Mouse (Mus musculus) layer of hippocampus, adult 9-11 months (tissue): Measurements from ENCODE around the gene Ncf2.

Experiments
- DNase-seq: peaks from one replicate; pipeline ENCODE4 v3.0.0; 2022

The Ncf2 gene

GRCm38 (mm10) chr1:152796683-152797263, 3.2 kb upstream of the Ncf2 start:
- DNase-seq = no peak

- DNase-seq = no peak
Observed at GRCm38 (mm10) chr1:152798125-152798524, 1.9 kb upstream of the Ncf2 start.

GRCm38 (mm10) chr1:152800633-152801176, 711 bp downstream of the Ncf2 start:
- no peak for DNase-seq

DNA sequence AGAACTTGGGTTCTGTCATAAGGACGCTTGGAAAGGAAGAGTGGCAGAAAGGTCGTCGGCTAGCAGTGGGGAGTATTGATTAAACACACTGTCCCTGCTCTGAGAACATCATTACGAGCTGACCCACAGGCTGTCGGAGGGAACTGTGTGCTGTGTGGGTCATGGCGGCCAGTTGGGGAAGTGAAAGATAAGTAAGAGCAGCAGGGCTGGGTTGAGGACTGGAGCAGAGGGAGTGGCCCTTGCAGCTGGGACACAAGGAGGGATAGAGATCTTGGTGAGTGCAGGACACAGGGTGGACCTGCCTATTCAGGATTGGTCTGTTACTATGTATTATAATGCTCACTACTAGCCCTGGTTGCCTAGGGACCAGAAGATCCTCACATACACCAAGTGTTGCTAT, 4.9 kb downstream of the Ncf2 start:
- no peak for DNase-seq

- DNase-seq = peak; percentile 74
Observed at GRCm38 (mm10) chr1:152807619-152808391, 7.8 kb downstream of the Ncf2 start.

DNA sequence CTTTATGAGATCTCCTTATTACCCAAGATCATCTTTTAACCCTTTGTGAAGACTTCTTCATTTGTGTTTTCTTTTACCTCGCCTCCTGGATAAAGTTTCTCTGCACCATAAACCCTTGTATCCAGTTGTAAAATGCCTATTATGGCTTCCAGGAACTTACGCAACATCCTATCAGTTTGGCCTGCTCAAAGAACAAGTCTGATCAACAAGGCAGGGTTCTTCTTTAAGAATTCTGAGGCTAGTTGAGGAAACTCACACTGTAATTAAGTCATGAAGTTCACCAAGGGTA, 8.3 kb downstream of the Ncf2 start:
- no peak for DNase-seq

DNA sequence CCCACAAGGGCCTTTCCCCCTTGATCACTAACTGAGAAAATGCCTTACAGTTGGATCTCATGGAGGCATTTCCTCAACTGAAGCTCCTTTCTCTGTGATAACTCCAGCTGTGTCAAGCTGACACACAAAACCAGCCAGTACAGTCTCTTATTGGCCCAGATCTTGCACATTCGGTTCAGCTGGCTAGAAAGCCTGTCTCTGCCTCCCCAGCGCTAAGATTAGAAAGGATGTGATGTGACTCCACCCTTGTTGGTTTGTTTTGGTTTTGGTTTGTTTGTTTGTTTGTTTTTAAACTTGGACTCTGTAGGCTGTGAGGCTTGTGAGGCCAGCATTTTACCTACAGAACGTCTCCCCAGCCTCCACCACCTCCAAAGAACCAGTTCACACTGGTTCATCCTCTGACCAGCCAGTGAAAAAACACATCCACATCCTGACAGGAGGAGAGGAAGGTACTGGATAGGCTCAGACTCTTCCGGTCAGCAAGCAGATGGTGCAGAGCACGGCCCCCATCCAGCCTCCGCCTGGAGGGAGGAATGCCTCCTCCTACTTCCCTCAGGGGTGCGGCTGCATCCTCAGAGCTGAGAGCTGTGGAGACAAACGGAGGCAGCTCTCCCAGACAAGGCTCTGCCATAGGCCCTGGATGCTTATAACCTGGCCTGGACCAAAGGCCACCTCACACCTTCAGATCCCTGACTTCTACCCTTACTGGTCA, 9.7 kb downstream of the Ncf2 start:
- DNase-seq = no peak

GRCm38 (mm10) chr1:152810533-152811439, 10.8 kb downstream of the Ncf2 start:
- no peak for DNase-seq

- no peak for DNase-seq
Observed at GRCm38 (mm10) chr1:152815265-152815701, 15.3 kb downstream of the Ncf2 start.

DNA sequence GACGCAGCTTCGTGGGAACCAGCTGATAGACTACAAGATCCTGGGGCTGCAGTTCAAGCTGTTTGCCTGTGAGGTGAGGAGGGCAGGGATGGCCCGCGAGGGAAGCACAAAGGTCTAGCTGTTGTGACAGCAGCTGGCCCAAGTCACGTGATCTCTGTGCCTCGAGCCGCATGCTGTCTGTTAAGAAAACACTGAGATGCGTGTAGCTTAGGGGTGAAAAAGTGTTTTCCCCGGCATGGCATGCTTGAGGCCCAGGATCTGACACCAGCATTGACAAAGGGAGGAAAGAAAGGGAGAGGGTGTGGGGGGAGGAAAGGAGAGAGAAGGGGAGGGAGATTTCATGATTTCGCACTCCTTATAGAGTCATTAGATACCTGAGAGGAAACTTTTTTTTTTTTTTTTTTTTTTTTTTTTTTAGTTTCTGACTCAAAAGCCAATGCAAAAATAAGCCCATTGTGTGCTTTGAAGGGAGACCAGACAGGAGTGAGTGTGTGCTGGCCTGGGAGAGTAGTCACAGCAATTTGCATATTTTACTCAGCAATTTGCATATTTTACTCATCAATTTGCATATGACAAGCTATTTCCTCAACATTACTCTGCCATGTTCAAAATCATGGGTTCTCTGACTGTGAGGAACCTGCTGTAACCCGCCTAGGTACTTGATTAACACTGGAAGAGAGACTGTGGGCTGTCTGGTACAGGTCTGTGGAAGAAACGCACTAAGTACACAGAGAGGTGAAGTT, 17.2 kb downstream of the Ncf2 start:
- DNase-seq = no peak

DNA sequence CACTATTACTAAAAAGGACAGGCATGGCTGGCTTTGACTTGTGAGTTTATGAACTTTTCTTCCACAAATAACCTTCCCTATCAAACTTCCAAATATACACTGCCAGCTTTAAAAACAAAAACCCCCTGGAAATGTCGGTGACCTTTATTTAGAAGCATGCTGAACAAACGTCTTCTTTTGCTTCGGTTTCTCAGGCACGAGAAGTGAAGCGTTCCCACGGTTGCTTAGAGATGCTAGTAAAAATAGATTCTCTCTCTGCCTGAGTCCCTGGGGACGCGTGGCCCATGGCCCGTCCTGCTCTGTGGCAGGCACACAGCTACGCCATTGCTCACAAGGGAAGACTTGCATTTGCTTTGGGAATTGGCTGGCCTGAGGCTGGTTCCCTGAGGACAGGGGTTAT, 17.8 kb downstream of the Ncf2 start:
- DNase-seq = no peak

DNA sequence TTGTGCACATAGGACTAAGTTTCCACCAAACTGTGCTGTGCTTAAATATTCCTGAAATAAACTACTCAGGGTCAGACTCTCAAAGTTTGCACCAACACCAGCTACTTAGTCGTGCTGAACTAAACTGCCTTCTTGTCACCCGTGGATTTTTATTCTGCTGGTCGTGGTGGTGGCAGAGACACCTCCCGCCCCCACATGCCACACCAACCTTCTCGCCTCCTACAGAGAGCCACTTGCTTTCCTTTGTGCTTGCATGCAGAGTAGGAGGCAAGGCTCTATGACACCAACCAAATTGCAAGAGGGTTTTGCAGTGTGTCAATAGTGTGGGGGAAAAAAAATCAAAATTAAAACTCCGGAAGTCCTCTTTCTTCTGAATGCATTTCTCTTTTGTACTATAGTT, 19.6 kb downstream of the Ncf2 start:
- no peak for DNase-seq

GRCm38 (mm10) chr1:152820911-152821695, 21.1 kb downstream of the Ncf2 start:
- DNase-seq = no peak

DNA sequence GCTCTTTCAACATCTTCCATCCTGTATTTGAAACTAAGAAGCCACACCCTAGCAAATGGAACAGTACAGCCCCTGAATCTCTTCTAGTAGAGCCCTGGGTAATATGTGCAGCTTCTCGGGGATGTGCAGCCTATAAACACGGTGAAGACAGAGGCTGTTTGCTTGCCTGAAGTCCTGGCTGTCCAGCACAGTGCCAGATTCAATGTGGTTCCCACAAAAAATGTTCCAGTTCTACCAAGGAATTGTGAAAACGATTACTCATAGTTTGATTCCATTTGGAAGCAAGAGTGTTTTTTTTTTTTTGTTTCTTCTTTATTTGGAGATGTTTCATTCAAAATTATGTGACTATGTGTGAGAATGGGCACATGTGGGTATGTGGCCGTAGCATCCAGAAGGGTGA, 21.8 kb downstream of the Ncf2 start:
- no peak for DNase-seq

- DNase-seq = no peak
Observed at GRCm38 (mm10) chr1:152824206-152824605, 24.2 kb downstream of the Ncf2 start.

- DNase-seq = no peak
Observed at GRCm38 (mm10) chr1:152826446-152826845, 26.5 kb downstream of the Ncf2 start.

GRCm38 (mm10) chr1:152828168-152828567, 28.2 kb downstream of the Ncf2 start:
- no peak for DNase-seq

DNA sequence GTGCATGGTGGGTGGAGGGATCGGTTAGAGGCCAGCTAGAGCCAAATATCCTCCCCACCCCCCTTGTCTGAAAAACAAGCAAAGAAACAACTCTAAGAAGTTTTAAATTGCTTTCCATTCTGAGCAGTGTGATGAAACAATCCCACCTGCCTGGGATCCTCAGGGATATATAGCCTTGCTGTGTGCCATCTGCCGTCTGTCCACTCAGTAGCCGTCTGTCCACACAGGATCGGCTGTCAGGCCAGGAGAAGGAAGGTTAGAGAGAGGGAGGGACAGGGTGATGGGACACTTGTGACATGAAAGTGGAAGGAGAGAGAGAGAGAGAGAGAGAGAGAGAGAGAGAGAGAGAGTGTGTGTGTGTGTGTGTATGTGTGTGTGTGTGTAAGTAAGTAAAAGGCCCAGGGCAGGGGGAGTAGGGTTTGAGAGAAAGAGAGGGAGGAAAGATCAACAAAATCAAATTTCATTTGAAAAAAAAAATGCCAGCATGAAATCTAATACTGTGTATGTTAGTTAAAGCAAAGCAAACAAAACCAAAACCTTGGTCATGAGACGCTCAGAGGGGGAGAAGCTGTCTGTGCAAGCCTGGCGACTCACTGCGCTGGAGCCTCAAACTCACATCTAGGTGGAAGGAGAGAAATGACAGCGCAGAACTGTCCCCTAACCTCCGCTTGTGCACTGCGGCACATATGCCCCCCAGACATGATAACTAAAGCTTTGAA, 28.8 kb downstream of the Ncf2 start:
- DNase-seq = no peak

GRCm38 (mm10) chr1:152830054-152830453, 30.1 kb downstream of the Ncf2 start:
- DNase-seq = no peak

GRCm38 (mm10) chr1:152831003-152831402, 31.0 kb downstream of the Ncf2 start:
- peak; percentile 90 for DNase-seq

DNA sequence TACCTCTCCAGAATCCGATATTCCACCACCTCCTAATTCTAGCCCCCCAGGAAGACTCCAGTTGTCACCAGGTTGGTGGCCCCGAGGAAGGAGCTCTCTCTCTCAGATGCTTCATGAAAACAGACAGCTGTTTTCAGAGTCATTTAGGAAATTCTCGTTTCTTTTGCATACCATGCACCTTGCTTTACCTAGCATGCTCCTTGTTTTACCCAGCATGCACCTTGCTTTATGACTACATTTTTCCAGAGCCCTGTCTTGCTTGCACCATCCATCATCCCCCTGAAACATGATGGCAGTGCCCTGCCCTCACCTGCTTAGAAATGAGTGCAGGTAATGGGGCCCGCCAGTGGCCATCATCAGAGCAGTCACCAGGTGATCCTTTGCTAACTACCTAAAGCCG, 31.6 kb downstream of the Ncf2 start:
- no peak for DNase-seq
